Mouse (Mus musculus) ES-E14 (cell line): Measurements from ENCODE around the gene Vbp1. TPM values are rescaled to one million over a fixed set of nuclear protein-coding genes. Genes with fewer than 3 reads are reported as not detected.
A peak's percentile ranks its signal among the peaks of the same experiment; 100 is the strongest.

ENCODE experiments used
- DNase-seq: peaks from one replicate; pipeline ENCODE4 v3.0.0-alpha.2; 2013; ENCODE audit warnings: low read depth, low spot score
- H3K27ac ChIP-seq: 2 replicates; pipeline ENCODE4 v1.5.1; 2012; ENCODE audit warnings: low read depth, mild to moderate bottlenecking, low read length, moderate library complexity, mixed read lengths; ENCODE audit not compliant: poor library complexity, insufficient read depth, severe bottlenecking
- H3K36me3 ChIP-seq: 2 replicates; pipeline ENCODE4 v1.6.1; 2012; ENCODE audit warnings: mild to moderate bottlenecking, low read length, moderate library complexity, mixed read lengths; ENCODE audit not compliant: control insufficient read depth, poor library complexity, insufficient read depth, severe bottlenecking
- H3K4me1 ChIP-seq, 2 experiments: fragments of 150-350 bp in 1 of 2; sonication (generic) in 1 of 2; 2 replicates each; pipeline ENCODE4 v1.6.1; 2012; ENCODE audit warnings: low read length in 2 of 2, mild to moderate bottlenecking in 1 of 2, mixed read lengths in 1 of 2; ENCODE audit not compliant: control insufficient read depth in 2 of 2, insufficient read depth in 2 of 2, poor library complexity in 1 of 2
- H3K4me3 ChIP-seq, 2 experiments: fragments of 150-350 bp in 1 of 2; sonication (generic) in 1 of 2; 2 replicates each; pipeline ENCODE4 v1.5.1; 2012; ENCODE audit warnings: low read length in 2 of 2, low read depth in 1 of 2, mild to moderate bottlenecking in 1 of 2, mixed read lengths in 1 of 2; ENCODE audit not compliant: insufficient read depth in 1 of 2, poor library complexity in 1 of 2, severe bottlenecking in 1 of 2
- H3K9ac ChIP-seq: 2 replicates; pipeline ENCODE4 v1.6.1; 2012; ENCODE audit warnings: low read depth, mild to moderate bottlenecking, low read length, mixed read lengths; ENCODE audit not compliant: poor library complexity, insufficient read depth, severe bottlenecking
- H3K9me3 ChIP-seq: fragments of 150-350 bp; sonication (generic); 2 replicates; pipeline ENCODE4 v1.6.1; 2012; ENCODE audit warnings: low read depth, mild to moderate bottlenecking, low read length; ENCODE audit not compliant: control insufficient read depth, insufficient read depth
- CHD2 ChIP-seq: IDR thresholded peaks from 2 replicates; pipeline ENCODE4 v1.6.1; 2014; ENCODE audit warnings: mild to moderate bottlenecking, low read depth, low read length, inconsistent platforms
- HCFC1 ChIP-seq: IDR thresholded peaks from 2 replicates; pipeline ENCODE4 v1.6.1; 2012; ENCODE audit warnings: low read length, inconsistent platforms, borderline replicate concordance; ENCODE audit not compliant: insufficient read depth
- MAFK ChIP-seq: IDR thresholded peaks from 2 replicates; pipeline ENCODE4 v1.6.1; 2014; ENCODE audit warnings: mild to moderate bottlenecking, low read depth, low read length, inconsistent platforms; ENCODE audit not compliant: insufficient read depth
- ZC3H11A ChIP-seq: IDR thresholded peaks from 2 replicates; pipeline ENCODE4 v1.6.1; 2012; ENCODE audit warnings: low read depth, mild to moderate bottlenecking, inconsistent platforms, low read length, borderline replicate concordance
- ZNF384 ChIP-seq: IDR thresholded peaks from 2 replicates; pipeline ENCODE4 v1.6.1; 2012; ENCODE audit warnings: low read depth, low read length, inconsistent platforms
- in situ Hi-C, 2 experiments: fragments of 600-800 bp; cut with MboI; formaldehyde crosslinking; loops; one replicate each; pipeline ENCODE4 v1.15.1; 2025; ENCODE audit warnings: low sequenced_read_pairs in 2 of 2, inconsistent platforms in 1 of 2; ENCODE audit not compliant: unreplicated experiment in 2 of 2
- total RNA-seq: library from RNA; depleted of rRNA; stranded (reverse); fragments of 300-350 nt; gene quantifications from 2 replicates; pipeline ENCODE4 v1.2.3, GENCODE M21; 2012; rRNA removed

Gene Vbp1
- total RNA-seq, 1 experiment: 85.0 TPM

DNA sequence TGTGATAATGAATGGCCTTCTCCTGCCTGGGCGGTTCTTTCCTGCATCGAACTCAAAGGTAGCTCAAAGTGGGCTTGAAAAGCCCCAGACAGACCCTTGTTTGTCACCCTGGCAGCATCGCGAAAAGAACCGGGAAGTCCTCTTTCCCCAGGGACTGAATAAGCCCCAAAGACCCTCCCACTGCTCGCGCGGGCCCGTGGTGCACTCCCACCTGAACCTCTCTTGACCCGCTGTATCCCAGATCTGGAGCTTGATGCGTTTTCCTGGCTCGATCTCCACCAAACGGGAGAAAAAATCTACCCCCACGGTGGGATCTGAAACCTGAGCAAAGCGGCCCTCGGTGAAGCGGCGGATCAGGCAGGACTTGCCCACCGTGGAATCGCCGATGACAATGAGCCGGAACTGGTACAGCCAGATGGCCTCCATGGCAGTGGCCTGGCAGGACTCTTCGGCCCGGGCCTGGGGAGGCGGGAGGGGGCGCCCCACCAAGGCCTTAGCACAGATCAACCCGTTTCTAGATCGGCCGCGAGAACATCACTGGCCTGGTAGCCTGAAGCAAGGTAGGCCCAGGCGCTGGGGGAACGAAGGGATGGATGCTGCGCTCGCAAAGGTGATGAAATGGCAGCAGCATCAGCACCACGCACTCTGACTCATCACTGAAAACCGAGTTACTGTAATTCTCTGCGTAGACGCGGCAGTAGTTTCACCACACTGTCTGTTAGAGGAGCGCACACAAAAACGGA lies 63.7 kb downstream of the Vbp1 start, which contains the start of gene Rab39b:
Gene Rab39b (minus strand): TSS at position 650 of the 743 bp plus-strand sequence.
- peak; percentile 15 for DNase-seq
- Histone ChIP-seq H3K9me3 (no peaks in the 10 kb centered on the region), H3K4me1 (no peaks in the 10 kb centered on the region), H3K36me3 (no peaks in the 10 kb centered on the region), H3K27ac (no peak within 1 kb of the TSS), H3K9ac (peak within 1 kb of the TSS; percentile 44), H3K4me3 (peak within 1 kb of the TSS; percentile 65 to 80)
- TF ChIP-seq HCFC1: no peak
- no peak for TF ChIP-seq MAFK
- TF ChIP-seq ZNF384: no peak
- TF ChIP-seq ZC3H11A: no peak
- no peak for TF ChIP-seq CHD2
- in situ Hi-C loops: no loop called here

DNA sequence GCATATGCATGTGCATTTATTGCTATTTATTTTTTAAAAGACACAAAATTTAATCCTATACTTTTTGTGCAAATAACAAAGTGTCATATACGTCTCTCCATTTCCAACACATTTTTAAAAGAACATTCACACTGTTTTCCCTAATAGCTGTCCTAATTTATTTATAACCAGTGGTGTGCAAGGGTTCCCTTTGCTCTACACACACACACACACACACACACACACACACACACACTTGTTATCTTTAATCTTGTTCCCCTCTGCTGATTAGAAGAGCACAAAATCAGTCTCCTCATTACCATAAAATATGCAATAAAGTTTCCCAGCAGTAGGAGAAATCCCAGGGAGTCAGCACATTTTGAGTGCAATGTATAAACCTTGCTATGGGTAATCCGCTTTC lies 64.4 kb downstream of the Vbp1 start:
- H3K4me3 ChIP-seq: no peak overlapping the region
- no peak for DNase-seq
- no peak for TF ChIP-seq HCFC1
- TF ChIP-seq CHD2: no peak
- no peak for TF ChIP-seq ZNF384
- TF ChIP-seq ZC3H11A: no peak
- no peak for TF ChIP-seq MAFK
- H3K4me1 ChIP-seq: no peaks in the 10 kb centered on the region
- H3K27ac ChIP-seq: no peak overlapping the region
- H3K9me3 ChIP-seq: no peaks in the 10 kb centered on the region
- in situ Hi-C loops: no loop called here
- H3K9ac ChIP-seq: no peak overlapping the region
- H3K36me3 ChIP-seq: no peaks in the 10 kb centered on the region

Other genes with a start within 250 kb of the Vbp1 start
- 10.0 and 13.8 TPM in 2 replicates for gene Fundc2, start 131.9 kb upstream of the Vbp1 start, total RNA-seq
- gene F8, start 131.7 kb upstream of the Vbp1 start, total RNA-seq: 2.5 and 3.0 TPM in 2 replicates
- 2.6 and 3.1 TPM in 2 replicates for gene Cmc4, start 97.7 kb upstream of the Vbp1 start, total RNA-seq
- gene Mtcp1, start 97.7 kb upstream of the Vbp1 start, total RNA-seq: 4.3 and 4.4 TPM in 2 replicates
- gene Brcc3, start 97.7 kb upstream of the Vbp1 start, total RNA-seq: 22.7 and 25.0 TPM in 2 replicates
- gene Rab39b, start 63.9 kb downstream of the Vbp1 start, total RNA-seq: 2.8 and 3.6 TPM in 2 replicates